Mouse (Mus musculus): Measurements from ENCODE around the gene Mast2. TPM values are rescaled to one million over a fixed set of nuclear protein-coding genes. Genes with fewer than 3 reads are reported as not detected.
A peak's percentile ranks its signal among the peaks of the same experiment; 100 is the strongest.

Mast2 gene
- total RNA-seq (2021) = 10 to 100 TPM; 37.2 to 44.0 TPM
- long read RNA-seq, experiment 1, partial matches to known transcripts = 2 of 11 reads
- long read RNA-seq, experiment 1, other reads (novel, unspliced or antisense) = 9 of 11 reads
- long read RNA-seq, experiment 2, full-length matches to known transcripts = 3 of 7 reads
- long read RNA-seq, experiment 2, partial matches to known transcripts = 2 of 7 reads
- long read RNA-seq, experiment 2, other reads (novel, unspliced or antisense) = 2 of 7 reads

- peak; percentile 89 to 95 for DNase-seq
These were observed at the start of gene Mast2 for GRCm38 (mm10) chr4:116464126-116464981. TSS of gene Mast2 (minus strand) at chr4:116464183.

GRCm38 (mm10) chr4:116507425-116508218 lies 43.6 kb upstream of the Mast2 start, which contains the start of gene Ipp:
TSS of gene Ipp (plus strand) at chr4:116507549.
- DNase-seq = peak; percentile 97 to 98

- no peak for DNase-seq
These were observed 43.0 kb upstream of the Mast2 start for GRCm38 (mm10) chr4:116506886-116507424.

GRCm38 (mm10) chr4:116499978-116500377 lies 36.0 kb upstream of the Mast2 start:
- no peak for DNase-seq

- no peak for DNase-seq
These were observed 29.7 kb upstream of the Mast2 start for GRCm38 (mm10) chr4:116493646-116494045.

GRCm38 (mm10) chr4:116492460-116492859 lies 28.5 kb upstream of the Mast2 start:
- DNase-seq = peak in 1 of 2 experiments; percentile 3

GRCm38 (mm10) chr4:116491886-116492285 lies 27.9 kb upstream of the Mast2 start:
- no peak for DNase-seq

GRCm38 (mm10) chr4:116491119-116491536 lies 27.1 kb upstream of the Mast2 start:
- DNase-seq = peak; percentile 71

GRCm38 (mm10) chr4:116483476-116483875 lies 19.5 kb upstream of the Mast2 start:
- no peak for DNase-seq

- DNase-seq = no peak
These were observed 17.3 kb upstream of the Mast2 start for GRCm38 (mm10) chr4:116481322-116481721.

- peak in 1 of 2 experiments; percentile 57 for DNase-seq
These were observed 505 bp downstream of the Mast2 start for GRCm38 (mm10) chr4:116463231-116464125.

- DNase-seq = no peak
These were observed 2.0 kb downstream of the Mast2 start for GRCm38 (mm10) chr4:116461943-116462342.

GRCm38 (mm10) chr4:116451553-116451952 lies 12.4 kb downstream of the Mast2 start:
- no peak for DNase-seq

GRCm38 (mm10) chr4:116449951-116450350 lies 14.0 kb downstream of the Mast2 start:
- DNase-seq = no peak

GRCm38 (mm10) chr4:116448673-116449072 lies 15.3 kb downstream of the Mast2 start:
- peak; percentile 65 to 73 for DNase-seq

- DNase-seq = no peak
These were observed 24.6 kb downstream of the Mast2 start for GRCm38 (mm10) chr4:116439383-116439782.

GRCm38 (mm10) chr4:116438561-116438960 lies 25.4 kb downstream of the Mast2 start:
- DNase-seq = no peak

GRCm38 (mm10) chr4:116435626-116436025 lies 28.4 kb downstream of the Mast2 start:
- no peak for DNase-seq

GRCm38 (mm10) chr4:116422186-116422585 lies 41.8 kb downstream of the Mast2 start:
- no peak for DNase-seq

- DNase-seq = peak; percentile 23 to 29
These were observed 42.8 kb downstream of the Mast2 start for GRCm38 (mm10) chr4:116421170-116421569.

- DNase-seq = no peak
These were observed 51.0 kb downstream of the Mast2 start for GRCm38 (mm10) chr4:116412993-116413392.

Measured in adrenal gland, postnatal 36 days (tissue).